Mouse (Mus musculus) cerebellum, adult 2 months (tissue): ENCODE data around the gene Cbr3.

Experiments used
- CTCF ChIP-seq: fragments of 200-500 bp; IDR thresholded peaks from 2 replicates; pipeline ENCODE4 v1.5.1; 2011; ENCODE audit warnings: low read depth, mild to moderate bottlenecking, control low read depth, low read length, moderate library complexity, borderline replicate concordance; ENCODE audit not compliant: insufficient read depth
- POLR2A ChIP-seq: fragments of 200-500 bp; IDR thresholded peaks from 2 replicates; pipeline ENCODE4 v1.6.1; 2011; ENCODE audit warnings: low read length, control low read depth, borderline replicate concordance; ENCODE audit not compliant: insufficient read depth

DNA sequence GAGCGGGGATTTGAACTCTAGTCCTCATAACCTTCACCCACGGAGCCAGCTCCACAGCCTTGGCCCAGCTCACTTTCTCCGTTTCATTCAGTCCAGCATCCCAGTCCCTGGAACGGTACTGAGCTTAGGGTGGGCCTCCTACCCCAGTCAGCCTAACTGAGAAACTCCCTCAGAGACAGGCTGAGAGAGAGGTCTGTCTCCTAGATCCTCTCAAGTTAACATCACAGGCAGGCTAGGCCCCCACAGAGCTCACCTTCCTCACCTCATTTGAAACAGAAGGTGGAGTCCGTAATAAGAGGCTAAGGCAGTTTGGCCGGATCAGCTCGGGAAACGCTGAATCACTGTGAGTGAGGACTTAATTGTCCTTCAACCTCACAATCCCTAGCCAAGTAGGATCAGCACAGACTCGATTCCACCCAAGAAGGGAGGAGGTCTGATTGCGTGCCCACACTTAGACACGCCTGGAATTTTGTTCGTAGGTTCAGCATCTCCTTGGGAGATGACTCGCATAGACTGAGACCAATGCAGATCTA, 793 bp upstream of the Cbr3 start:
- TF ChIP-seq POLR2A: no peak
- no peak for TF ChIP-seq CTCF
